Mouse (Mus musculus) urinary bladder, postnatal 0 days (tissue): ENCODE results near the gene Cdkn2a. TPM values are rescaled to one million over a fixed set of nuclear protein-coding genes. Genes with fewer than 3 reads are reported as not detected.

Experiments used
- polyA plus RNA-seq: library from polyadenylated mRNA; unstranded; fragments of >200 nt; fragmentation: Nextera tagmentation; extraction: Ambion mirVana; gene quantifications from 2 replicates; pipeline ENCODE4 v1.2.1, GENCODE M21; 2015

The Cdkn2a gene
- not detected in 2 replicates for polyA plus RNA-seq

GRCm38 (mm10) chr4:89294486-89295440 is at the start of gene Cdkn2a:
Cdkn2a (minus strand) TSS chr4:89294653.

GRCm38 (mm10) chr4:89310491-89311254 is 16.2 kb upstream of the Cdkn2a start, which contains the start of gene Cdkn2b:
Cdkn2b (minus strand) TSS chr4:89311039.

Other genes starting within 250 kb of the Cdkn2a start
- 37.9 and 41.2 TPM in 2 replicates for gene Mtap, start 157.5 kb downstream of the Cdkn2a start, polyA plus RNA-seq
- gene Cdkn2b, start 16.4 kb upstream of the Cdkn2a start, polyA plus RNA-seq, result 13.9 and 19.9 TPM in 2 replicates